Mouse (Mus musculus): ENCODE data around the gene Tmem156. TPM values are rescaled to one million over a fixed set of nuclear protein-coding genes. Genes with fewer than 3 reads are reported as not detected.
A peak's percentile ranks its signal among the peaks of the same experiment; 100 is the strongest.
"Not testable (repeated sequence)": the region's sequence is repeated elsewhere in the genome, so short reads cannot be mapped to it uniquely, and the experiment has no call there.

Tmem156 gene
- under 1 TPM; 0.57 to 0.67 TPM for total RNA-seq (2021)
- long read RNA-seq, experiment 1: 0 reads
- long read RNA-seq, experiment 2: 0 reads

DNA sequence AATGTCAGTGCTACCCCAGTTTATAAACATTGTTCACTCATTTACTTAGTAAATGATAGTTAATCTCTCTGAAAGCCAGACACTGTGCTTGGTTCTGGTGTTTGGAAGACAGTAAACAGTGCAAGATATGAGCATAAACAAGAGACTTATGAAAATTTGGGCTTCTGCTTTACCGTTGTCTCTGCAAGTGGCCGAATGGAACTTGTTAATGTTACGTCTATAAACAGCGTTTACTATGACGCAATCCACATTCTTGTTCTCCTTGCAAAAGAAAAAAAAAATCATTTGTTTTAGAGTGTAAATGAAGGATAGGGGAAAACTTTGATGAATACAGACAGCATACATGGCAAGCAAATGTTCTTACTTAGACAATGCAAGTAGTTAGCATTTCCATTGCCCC is at the start of gene Tmem156:
TSS of gene Tmem156 (minus strand) at position 212 of the 400 bp plus-strand sequence.
- DNase-seq: no peak

DNA sequence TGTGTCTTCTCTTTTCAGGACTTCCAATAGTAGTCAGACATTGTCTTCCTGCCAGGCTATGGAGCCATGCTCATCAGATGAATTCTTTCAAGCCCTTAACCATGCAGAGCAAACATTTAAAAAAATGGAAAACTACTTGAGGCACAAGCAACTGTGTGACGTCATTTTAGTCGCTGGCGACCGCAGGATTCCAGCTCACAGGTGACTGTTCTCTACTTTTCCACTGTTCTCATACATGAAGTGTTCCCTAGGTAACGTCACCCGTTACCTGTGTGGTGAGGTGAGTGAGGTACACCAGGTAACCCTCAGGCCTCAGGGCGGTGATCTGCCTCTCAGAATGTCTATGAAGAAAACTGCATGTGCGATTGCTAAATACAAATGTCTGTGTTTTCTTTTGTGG is 49.3 kb upstream of the Tmem156 start:
- DNase-seq: no peak

DNA sequence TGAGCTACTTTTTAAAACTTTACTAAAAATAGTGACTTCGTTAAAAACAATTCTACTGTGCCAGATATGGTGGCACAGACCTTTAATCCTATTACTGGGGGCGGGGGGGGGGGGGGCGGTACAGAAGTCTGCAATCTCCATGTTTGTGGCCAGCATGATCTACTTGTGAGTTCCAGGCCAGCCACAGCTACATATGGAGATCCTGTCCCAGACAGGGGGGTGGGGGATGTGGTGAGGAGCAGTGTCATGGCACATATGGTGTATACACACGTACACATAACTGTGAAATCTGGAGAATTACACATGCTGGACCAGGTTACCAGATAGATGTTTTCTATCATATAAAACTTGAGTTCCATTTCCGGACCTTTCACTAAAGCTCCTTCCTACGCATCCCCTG is 45.1 kb upstream of the Tmem156 start:
- no peak for DNase-seq

DNA sequence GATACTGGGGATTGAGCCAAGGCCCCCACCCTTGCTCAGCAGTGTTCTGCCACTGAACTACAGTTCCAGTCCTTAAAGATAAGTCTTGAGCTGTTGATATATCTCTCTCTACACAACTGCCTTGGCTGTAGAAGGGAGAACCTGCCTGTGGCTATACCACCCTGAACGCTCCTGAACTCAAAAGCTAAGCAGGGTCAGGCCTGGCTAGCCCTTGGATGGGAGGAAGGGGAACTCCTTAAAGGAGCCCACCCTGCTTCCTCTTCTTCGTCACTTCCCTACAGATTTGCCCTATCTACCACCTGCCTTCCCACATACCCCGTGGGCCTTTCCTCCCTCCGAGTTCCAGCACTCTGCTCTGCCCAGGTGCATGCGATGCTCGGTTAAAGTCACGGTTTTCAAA is 44.2 kb upstream of the Tmem156 start:
- no peak for DNase-seq

DNA sequence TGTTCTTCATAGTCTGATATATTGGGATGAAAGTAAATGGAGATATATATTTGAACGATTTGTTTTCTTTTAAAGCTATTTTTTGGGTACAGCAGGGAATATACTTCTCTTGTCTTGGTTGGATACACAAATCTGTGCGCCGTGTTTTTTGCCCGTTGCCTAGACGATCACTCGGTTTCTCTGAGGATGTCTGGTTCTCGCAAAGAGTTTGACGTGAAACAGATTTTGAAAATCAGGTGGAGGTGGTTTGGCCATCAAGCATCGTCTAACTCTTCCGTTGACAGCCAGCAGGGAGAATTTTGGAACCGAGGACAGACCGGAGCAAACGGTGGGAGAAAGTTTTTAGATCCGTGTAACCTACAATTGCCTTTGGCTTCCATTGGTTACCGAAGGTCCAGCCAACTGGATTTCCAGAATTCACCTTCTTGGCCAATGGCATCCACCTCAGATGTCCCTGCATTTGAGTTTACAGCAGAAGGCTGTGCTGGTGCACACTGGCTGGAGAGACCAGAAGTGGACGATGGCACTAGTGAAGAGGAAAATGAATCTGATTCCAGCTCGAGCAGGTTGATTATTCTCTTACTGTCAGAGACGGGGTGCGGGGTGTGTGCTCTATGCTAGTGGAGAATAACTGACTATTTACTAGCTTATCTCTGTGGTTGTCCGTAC is 39.4 kb upstream of the Tmem156 start:
- no peak for DNase-seq

DNA sequence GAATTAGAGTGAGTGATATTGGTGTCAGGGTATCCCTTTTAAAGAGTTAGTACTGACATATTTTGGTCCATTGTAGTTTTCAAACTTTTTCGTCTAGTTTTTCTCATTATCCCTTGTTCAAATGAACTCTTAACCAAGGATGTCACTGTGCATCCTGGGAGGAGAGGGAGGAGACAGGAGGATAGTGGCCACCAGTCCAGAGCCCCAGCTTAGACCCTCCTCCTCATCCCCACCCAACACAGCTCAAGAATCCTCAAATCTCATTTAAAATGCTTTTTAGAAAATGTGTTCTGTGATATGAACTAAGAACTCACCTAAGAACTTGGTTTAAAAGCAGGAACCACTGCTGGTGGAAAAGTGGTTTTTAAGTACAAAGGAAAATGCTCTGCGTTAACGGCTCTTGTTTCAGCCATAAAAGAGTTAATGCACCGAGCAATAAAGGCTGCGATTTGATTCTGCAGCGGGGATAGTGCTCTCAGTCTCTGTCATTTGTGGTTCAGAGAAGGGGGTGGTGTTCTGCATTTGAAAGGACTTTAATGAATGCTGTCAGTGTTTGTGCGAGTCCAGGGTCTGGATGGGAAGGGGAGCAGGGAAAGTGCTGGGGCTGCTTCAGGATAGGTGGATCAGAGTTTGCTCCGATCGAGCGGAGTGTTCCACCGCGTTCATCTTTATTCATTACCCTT is 38.7 kb upstream of the Tmem156 start:
- no peak for DNase-seq

DNA sequence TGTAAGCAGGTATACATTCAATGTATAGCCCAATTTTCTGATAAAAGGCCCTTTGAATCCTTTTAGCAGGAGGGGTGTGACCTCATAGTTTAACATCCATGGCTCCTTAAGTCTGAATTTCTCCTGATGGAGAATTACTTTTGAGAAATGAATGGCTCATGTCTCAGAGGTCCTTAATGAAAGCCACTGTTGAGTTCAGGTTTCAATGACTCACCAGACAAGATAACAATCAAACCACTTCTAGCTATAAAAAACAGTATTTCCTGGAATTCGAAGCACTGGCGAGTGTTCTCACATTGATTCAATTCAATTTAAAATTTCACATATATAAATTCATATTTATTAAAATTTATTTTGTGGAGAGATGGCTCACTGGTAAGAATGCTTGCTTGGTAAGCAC is 36.5 kb upstream of the Tmem156 start:
- DNase-seq: no peak

DNA sequence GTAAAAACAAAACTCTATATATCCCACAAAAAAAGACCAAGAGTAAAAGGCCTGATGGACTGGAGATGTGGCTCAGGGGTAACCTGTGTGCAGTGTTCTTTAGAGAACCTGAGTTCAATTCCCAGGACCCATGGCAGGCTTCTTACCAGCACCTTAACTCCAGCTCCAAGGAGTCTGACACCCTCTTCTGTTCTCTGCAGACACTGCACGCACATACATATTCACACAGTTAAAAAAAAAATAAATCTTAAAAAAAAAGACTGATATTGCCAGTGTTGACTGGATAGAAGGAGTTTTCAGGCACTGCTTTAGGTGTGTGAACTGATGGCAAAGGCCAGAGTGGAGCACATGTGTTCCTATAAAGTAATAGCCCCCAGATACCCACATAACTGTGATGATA is 34.2 kb upstream of the Tmem156 start:
- DNase-seq: no peak

DNA sequence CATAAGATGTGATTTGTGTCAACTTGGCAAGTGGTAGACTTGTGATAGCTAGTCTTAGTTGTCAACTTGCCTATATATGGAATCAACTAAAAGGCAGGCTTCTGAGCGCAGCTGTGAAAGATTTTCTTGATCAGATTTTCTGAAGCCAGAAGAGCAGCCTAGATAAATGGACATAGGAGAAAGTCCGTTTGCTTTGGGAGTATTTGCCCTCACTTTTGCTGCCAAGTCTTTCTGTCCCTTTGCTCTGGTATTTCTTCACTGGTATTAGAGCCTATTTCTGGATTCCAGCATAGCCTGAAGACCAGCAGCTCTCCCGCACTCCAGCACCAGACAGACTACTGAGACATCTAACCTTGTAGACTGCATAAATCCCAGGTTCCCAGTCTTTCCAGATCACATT is 30.7 kb upstream of the Tmem156 start:
- DNase-seq: no peak

DNA sequence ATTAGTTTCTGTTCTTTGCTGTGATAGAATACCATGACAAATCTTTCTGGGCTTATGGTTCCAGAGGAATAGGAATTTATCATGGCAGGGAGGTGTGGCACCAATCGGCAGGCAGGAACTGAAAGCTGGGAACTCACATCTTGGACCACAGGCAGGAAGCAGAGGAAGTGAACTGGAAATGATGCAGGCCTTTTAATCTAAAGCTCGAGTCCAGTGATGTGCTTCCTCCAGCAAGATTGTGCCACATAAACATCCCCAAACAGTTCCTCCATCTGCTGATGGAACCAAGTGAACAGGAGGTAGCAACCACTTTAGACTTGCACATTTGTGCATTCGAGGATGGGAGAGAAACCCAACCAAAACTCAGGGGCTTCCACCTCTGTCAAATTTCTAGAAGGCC is 28.0 kb upstream of the Tmem156 start:
- DNase-seq: no peak

DNA sequence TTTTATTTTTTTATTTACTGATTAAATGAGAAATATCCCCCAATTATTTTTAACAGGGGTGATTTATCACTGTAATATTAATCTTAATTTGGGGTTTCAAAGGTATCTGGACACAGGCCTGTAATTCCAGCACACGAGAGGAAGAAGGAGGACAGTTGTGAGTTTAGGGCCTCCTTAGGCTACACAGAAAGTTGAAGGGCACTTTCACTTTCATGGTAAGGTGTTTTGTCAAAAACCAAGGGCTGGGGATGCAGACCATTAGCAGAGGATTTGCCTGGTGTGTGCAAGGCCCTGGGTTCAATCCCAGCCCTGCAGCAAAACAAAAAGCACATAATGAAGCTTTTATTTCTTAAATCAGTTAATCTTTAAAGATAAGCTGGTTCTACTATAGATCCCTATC is 27.6 kb upstream of the Tmem156 start:
- DNase-seq: no peak

DNA sequence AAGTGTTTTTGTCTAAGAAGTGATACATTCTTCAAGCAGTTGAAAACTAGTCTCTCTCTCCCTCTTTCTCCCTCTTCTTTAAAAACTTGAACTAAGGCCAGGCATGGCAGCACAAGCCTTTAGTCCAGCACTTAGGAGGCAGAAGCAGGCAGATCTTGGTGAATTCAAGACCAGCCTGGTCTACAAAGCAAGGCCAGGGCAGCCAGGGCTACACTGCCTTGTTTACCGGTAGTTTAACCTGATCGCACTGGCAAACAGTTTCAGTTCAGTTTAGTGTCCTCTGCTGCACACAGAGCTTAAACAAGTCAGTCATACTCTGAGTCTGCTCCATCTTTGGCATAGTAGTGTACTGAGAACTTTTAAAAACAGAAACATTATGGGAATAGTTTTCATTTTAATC is 24.9 kb upstream of the Tmem156 start:
- DNase-seq: no peak

DNA sequence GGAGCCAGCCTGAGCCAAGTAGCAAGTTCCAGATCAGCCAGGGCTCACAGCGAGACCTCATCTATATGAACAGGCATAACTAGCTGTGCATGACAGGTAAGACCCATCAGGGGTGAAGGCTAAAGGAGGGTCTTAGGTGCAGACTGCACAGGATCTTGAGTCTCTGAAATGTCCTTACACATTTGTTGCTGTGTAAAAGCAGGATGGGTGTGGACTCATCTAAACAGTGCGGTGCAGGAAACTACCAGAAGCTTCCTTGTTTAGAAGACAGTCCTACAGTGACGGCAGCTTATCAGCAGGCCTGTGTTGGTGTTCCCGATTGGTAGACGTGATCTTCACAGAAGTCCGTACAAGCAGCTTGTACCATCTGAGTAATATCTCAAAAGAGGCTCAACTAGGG is 21.4 kb upstream of the Tmem156 start:
- no peak for DNase-seq

DNA sequence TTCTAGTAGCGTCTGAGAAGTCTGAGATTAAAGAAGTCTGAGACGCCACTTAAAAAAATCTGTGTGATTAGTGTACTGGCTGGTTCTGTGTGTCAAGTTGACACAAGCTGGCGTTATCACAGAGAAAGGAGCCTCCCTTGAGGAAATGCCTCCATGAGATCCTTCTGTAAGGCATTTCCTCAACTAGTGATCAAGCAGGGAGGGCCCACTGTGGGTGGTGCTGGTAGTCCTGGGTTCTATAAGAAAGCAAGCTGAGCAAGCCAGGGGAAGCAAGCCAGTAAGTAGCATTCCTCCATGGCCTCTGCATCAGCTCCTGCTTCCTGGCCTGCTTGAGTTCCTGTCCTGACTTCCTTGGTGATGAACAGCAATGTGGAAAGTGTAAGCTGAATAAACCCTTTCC is 20.3 kb upstream of the Tmem156 start:
- DNase-seq: not testable (repeated sequence)

DNA sequence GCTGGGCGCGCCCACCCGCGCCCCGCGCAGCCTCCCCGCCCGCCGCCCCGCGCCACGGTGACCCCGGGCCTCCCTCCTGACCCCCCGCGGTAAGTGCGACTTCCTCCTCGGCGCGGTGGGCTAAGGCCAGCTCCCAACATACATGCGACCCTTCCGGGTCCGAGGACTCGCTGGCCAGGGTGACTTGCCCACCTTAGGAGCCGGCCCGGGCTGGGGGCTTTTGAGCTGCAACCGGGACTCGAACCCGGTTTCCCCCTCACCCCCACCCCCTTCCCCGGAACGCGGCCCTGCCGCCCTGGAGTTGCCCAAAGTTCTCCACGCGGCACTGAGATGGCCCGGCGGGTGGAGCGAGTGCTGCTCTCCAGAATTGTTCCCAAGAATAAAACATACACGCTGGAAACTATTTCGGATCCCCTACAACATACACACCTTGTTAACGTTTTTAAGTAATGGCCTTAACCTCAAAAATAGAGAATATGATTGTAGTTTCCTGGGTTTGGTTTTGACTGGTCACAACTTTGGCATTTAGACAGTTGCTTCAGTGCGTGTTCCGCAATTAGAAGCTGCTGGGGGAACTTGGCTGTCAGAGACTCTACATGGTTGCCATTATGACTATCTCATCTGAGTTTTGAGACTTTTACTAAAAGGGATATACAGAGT is 16.0 kb upstream of the Tmem156 start:
- DNase-seq: peak; percentile 67

DNA sequence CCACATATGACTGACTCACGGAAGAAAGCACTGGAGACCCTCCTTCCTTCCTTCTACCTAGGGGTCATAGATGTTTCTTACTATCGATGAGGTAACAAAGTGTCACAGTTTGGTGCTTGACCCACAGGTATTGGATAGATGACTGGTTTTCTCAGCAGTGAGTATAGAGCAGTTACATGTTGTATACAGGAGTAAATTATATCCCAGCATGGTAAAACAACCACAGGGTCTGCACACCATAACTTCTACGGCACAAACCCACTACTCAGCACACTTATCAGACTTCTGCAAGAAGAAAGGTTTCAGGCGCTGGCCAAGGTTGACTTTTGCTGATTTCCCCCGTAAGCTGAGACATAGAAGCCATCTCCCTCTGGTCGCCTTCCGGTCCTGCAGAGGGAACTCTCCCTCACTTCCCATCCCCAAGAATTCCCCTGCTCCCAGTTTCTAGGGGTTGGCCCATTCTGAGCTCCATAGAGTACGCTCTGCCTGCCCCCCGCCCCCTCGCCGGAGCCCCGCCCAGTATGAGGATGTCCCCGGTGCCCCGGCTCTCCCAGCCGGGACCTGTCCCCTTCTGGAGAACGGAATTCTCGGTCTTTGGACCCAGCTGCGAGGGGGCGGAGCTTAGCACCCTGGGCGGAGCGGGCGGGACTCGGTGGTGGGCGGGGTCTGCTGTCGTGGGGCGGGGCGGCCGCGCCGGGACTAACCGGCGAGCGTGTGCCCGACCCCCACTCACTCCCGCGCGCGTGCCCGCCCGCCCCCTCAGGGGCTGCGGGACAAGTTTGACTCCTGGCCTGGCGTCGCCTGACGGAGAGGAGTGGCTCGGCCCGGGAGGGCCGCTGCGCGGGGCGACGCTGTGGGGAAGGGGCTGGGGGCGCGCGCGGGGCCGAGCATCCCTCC is 15.2 kb upstream of the Tmem156 start, which contains the start of gene Klhl5:
TSS of gene Klhl5 (plus strand) at position 664 of the 897 bp plus-strand sequence.
- peak; percentile 97 for DNase-seq

DNA sequence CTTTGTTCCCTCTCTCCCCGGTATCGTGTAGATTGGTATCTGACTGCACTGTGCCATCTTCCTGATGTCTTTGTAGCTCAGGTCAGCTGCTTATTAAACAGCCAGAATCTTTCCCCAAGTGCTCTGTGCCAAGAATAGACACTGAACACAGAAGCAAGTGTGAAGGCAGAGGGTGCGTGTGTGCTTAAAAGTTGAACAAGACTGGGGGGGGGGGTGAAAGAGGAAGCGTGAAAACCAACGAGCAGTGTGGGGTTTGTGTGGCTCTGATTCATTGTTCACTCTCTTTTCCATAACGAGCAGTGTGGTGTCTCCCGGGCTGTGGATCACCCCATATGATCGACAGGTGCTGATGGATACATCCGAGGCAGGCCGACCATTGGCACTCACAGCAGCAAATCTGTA is 10.7 kb upstream of the Tmem156 start:
- DNase-seq: no peak

DNA sequence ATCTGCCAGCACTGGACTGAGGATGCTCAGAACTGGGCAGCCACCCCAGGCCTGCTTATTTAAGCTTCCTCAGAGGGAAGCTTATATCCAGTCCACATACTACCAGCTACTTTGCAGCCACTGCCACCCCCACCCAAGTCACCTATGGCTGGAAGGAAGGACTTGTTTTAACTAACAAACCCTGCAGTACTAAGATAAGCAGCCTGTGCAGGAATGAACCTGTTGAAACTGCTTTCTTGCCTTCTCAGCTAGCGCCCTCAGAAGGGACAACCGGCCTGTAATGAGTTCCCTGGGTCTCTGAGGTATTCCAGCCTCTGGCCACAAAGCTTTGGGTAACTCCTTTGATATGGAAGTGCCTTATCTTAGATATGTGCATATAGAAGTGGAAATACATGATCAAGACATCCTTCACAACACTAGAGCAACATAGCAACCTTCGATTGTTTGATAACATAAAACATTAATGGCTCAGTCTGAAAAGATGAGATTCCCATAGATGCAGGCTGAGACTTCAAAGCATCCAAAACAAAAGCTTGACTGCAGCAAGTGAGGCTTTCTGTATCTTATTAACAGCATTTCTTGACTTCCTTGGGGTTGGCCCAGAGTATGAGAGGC is 10.2 kb upstream of the Tmem156 start:
- DNase-seq: no peak

DNA sequence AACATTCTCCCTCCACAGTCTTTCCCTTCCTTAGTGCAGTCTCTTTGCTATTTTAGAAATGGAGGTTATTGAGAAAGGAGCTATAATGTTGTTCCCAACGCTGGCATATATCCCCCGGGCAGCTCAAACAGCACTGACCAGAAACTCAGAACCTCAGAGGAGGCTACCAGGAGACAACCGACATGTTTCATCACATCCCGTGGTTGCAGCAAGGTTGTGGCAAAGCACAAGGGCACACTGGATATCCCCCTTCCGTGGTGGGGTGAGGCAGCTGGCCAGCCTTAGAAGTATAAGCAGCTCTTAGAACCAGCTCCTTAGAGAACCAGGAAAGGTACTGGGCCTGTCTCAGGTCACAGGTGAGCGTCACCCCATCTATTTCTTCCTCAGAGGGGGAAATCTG is 9.7 kb upstream of the Tmem156 start:
- DNase-seq: no peak

DNA sequence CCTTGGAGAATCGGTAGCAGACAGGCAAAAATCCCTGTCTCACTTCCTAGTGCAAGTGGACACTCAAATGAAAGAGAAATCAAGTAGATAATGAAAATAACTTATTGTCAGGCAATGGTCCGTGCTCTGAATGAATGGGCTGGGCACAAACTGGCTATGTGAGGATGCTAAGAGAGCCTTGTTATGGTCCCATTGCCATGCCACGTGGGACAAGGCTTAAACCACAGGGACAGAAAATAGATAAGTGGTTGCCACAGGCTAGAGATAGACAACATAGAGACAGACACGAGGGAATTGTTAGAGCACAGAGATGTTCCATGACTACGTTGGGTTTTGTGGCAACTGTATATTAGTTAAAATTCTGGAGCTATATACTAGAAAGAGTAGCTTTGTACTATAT is 9.3 kb upstream of the Tmem156 start:
- no peak for DNase-seq

DNA sequence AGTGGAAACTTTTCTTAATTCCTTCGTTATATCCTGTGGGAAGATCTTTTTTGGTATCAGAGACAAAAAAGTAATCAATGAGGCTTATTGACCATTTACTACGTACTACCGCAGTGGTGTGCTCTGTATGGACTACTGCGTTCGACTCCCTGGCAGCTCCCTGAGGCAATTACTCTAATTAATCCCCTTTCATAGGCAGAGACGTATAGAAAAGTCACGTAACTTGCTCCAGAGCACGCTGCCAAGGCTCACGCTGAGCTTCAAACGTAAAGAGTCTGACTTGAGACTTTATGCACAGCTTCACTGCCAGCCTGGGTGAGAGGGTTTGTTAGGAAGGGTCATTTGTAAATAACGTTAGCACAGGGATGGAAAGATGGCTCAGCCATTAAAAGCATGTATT is 8.1 kb upstream of the Tmem156 start:
- no peak for DNase-seq

DNA sequence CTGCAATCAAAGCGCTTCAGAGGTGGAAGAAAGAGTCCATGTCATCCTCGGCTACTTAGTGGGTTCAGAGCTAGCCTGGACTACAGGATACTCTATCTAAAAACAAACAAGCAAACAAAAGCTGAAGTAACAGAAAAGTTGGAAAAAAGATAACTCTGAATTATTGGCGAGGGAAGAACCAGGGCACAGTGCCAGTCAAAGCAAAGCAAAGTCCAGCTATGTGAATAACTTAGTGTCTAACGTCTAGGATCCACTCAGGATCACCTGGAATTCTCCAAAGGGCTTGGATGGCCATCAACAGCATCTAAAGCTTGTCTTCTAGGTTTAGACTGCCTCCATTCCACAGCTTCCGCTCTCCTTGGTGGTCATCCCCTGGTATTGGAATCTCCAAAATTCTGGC is 5.5 kb upstream of the Tmem156 start:
- no peak for DNase-seq
